Mouse (Mus musculus) heart, postnatal 0 days (tissue): ENCODE measurements around the gene Grid2. TPM values are rescaled to one million over a fixed set of nuclear protein-coding genes. Genes with fewer than 3 reads are reported as not detected.

ENCODE experiments used
- ATAC-seq: fragments of 200-750 bp; cut with Nextera tagmentation; 2 replicates; pipeline ENCODE4 v1.8.0; 2017; ENCODE audit warnings: low read depth, moderate number of reproducible peaks, moderate library complexity; ENCODE audit not compliant: insufficient read depth
- DNase-seq: peaks from one replicate; pipeline ENCODE4 v3.0.0-alpha.2; 2016; ENCODE audit warnings: low spot score
- H3K27ac ChIP-seq: fragments of 300-500 bp; sonication (generic); 2 replicates; pipeline ENCODE4 v1.5.1; 2014; ENCODE audit warnings: low read depth, mild to moderate bottlenecking
- H3K27me3 ChIP-seq: fragments of 300-500 bp; sonication (generic); 2 replicates; pipeline ENCODE4 v1.6.1; 2014; ENCODE audit warnings: low read length, mixed read lengths; ENCODE audit not compliant: control insufficient read depth, insufficient read depth
- H3K36me3 ChIP-seq: fragments of 300-500 bp; sonication (generic); replicated peaks from 2 replicates; pipeline ENCODE4 v1.6.1; 2014; ENCODE audit warnings: low read length, mixed read lengths; ENCODE audit not compliant: control insufficient read depth, insufficient read depth
- H3K4me1 ChIP-seq: fragments of 300-500 bp; sonication (generic); 2 replicates; pipeline ENCODE4 v1.6.1; 2014; ENCODE audit warnings: antibody characterized with exemption; ENCODE audit not compliant: control insufficient read depth, insufficient read depth
- H3K4me2 ChIP-seq: fragments of 300-500 bp; sonication (generic); 2 replicates; pipeline ENCODE4 v1.6.1; 2014; ENCODE audit warnings: low read depth, mild to moderate bottlenecking, low read length, moderate library complexity
- H3K4me3 ChIP-seq: fragments of 300-500 bp; sonication (generic); 2 replicates; pipeline ENCODE4 v1.5.1; 2014; ENCODE audit warnings: low read depth, low read length
- H3K9ac ChIP-seq: fragments of 300-500 bp; sonication (generic); replicated peaks from 2 replicates; pipeline ENCODE4 v1.6.1; 2014; ENCODE audit warnings: low read depth, low read length, mixed read lengths
- H3K9me3 ChIP-seq: fragments of 300-500 bp; sonication (generic); replicated peaks from 2 replicates; pipeline ENCODE4 v1.6.1; 2016; ENCODE audit warnings: low read length; ENCODE audit not compliant: control insufficient read depth
- CTCF ChIP-seq: IDR thresholded peaks from 2 replicates; pipeline ENCODE4 v1.5.1; 2016; ENCODE audit warnings: antibody characterized with exemption, control low read depth, low read depth
- EP300 ChIP-seq: IDR thresholded peaks from 2 replicates; pipeline ENCODE4 v1.6.1; 2016; ENCODE audit warnings: antibody characterized with exemption, low read depth
- WGBS: fragments of 180-500 bp; shearing (Covaris S2); extraction: QIAGEN DNeasy Blood & Tissue Kit; methylation state at CpG from one replicate; pipeline ENCODE4 v1.1.7; 2014; 5-methylcytosine and 5-hydroxymethylcytosine counted together
- polyA plus RNA-seq: library from polyadenylated mRNA; unstranded; fragments of >200 nt; fragmentation: Nextera tagmentation; extraction: Ambion mirVana; gene quantifications from 2 replicates; pipeline ENCODE4 v1.2.1, GENCODE M21; 2015
- total RNA-seq: library from RNA; depleted of rRNA; stranded (reverse); fragments of >200 nt; gene quantifications from 2 replicates; pipeline ENCODE4 v1.2.3, GENCODE M21; 2014; ENCODE audit warnings: low replicate concordance

The Grid2 gene
- total and polyA plus RNA-seq, 2 experiments from 2014 or later: 0.10 to 0.27 TPM

DNA sequence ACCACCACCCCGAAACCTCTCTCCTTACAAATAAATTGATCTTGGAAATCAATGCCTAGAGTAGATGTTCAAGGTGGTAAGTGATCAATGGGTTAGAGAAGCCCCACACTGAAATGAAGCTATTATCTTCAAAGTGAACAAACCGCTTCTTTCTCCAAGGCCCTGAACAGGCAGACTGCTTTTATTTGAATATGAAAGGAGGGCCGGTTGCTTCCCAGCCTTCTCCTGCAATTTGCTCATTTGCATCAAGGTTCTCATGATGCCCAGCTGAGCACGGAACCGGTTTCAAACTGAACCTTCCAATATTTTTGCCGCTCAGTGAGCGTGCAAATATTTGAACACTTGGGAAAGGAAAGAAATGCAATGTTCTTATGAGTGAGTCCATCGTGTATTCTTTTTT, 1392.5 kb downstream of the Grid2 start:
- ATAC-seq (no peak), DNase-seq (no peak)
- Histone ChIP-seq H3K36me3 (no peaks in the 10 kb centered on the region), H3K9me3 (no peaks in the 10 kb centered on the region), H3K27ac (no peak overlapping the region), H3K9ac (no peak overlapping the region), H3K27me3 (no peaks in the 10 kb centered on the region), H3K4me2 (no peak overlapping the region), H3K4me3 (no peak overlapping the region), H3K4me1 (no peaks in the 10 kb centered on the region)
- TF ChIP-seq CTCF: no peak
- TF ChIP-seq EP300: no peak
- 70% methylated on average over 8 of the region's 8 CpGs for WGBS

DNA sequence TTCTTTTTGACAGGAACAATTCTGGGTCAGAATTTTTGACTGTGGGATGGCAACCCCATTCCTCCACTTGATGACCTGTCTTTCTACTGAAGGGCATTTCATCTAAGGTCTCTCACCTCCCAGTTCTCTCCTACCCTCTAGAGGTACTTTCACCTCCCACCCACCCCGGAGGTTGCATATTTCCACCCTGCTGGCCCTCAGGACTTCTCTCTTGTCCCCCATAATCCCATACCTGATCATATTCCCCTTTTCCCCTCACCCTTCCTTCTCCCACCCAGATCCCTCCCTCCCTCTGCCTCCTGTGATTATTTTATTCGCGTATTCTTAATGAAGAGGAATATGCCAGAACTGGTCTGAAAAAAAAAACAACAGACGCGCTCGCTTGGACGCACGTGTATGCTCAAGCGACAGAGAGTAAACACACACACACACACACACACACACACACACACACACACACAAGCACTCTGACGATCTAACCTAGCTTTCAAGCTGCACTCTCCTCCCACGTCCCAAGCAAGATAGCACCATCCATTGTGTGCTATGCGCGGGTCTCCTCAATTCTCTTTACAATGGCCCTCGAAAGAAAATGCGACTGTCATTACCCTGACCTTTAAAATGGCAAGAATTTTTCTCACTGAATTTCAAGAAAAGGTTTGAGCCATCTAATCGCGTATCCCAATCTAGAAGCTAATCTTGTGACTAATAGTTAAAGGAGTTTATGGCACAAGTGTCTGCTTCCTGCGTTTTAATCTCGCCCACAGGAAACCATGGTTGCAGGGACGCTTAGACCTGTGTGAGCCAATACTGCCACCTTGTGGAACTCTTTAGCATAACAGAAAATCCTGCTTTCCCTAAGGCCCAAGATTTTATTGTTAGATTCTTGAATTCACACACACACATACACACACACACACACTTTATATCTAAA, 1393.9 kb downstream of the Grid2 start:
- Histone ChIP-seq H3K4me1 (no peaks in the 10 kb centered on the region), H3K36me3 (no peaks in the 10 kb centered on the region), H3K27me3 (no peaks in the 10 kb centered on the region), H3K9ac (no peak overlapping the region), H3K27ac (no peak overlapping the region), H3K4me3 (peak overlapping the region; percentile 46), H3K9me3 (no peaks in the 10 kb centered on the region), H3K4me2 (peak overlapping the region; percentile 69)
- peak; percentile 62; the same call in 1 of the 2 replicates for ATAC-seq
- peak; percentile 39 for DNase-seq
- 14% methylated on average over 20 of the region's 20 CpGs for WGBS
- peak; percentile 97 for TF ChIP-seq CTCF
- no peak for TF ChIP-seq EP300

DNA sequence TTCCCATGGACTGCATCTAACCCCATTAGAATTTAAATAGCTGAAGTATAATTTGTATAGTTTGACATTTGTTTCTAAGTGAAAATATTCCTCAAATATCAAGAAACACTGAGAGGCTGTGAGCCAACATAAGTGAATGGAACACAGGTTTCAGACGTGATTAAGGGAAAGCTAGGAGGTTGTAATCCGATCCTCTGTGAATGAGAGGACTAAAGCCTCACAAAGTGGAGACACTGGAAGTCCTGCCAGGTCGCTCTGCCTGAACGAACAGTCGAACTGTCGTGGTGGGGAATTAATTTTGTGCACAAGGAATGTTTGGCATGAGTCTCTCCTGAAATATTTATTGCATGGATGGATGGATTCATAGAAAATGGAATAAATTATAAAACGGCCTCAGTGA, 1395.1 kb downstream of the Grid2 start:
- Histone ChIP-seq H3K4me1 (no peaks in the 10 kb centered on the region), H3K9me3 (no peaks in the 10 kb centered on the region), H3K27me3 (no peaks in the 10 kb centered on the region), H3K4me2 (no peak overlapping the region), H3K9ac (no peak overlapping the region), H3K36me3 (no peaks in the 10 kb centered on the region), H3K4me3 (no peak overlapping the region), H3K27ac (no peak overlapping the region)
- ATAC-seq (no peak), DNase-seq (no peak)
- 33% methylated on average over 7 of the region's 7 CpGs for WGBS
- no peak for TF ChIP-seq EP300
- no peak for TF ChIP-seq CTCF

DNA sequence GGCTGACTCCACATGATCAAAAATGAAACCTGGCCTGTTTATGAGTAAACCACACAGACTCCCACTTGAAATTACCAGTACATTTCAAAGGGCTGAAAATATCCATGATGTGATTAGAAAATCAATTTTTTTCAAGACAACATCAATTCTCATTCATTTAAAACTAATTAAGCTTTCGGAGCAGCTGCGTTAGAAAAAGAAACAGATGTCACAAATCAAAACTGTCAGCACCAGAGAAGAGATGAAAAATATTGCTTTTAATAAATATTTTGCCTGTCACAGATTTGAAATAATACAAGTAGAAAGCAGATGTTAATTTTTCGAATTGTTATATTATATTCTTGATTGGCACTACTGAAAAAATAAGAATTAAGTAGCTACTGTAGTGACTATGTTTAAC, 1415.3 kb downstream of the Grid2 start:
- Histone ChIP-seq H3K9ac (no peak overlapping the region), H3K27me3 (no peaks in the 10 kb centered on the region), H3K9me3 (no peaks in the 10 kb centered on the region), H3K4me1 (no peaks in the 10 kb centered on the region), H3K27ac (no peak overlapping the region), H3K4me3 (no peak overlapping the region), H3K36me3 (no peaks in the 10 kb centered on the region), H3K4me2 (no peak overlapping the region)
- TF ChIP-seq CTCF (no peak), EP300 (no peak)
- ATAC-seq: no peak
- 70% methylated on average over 3 of the region's 3 CpGs for WGBS
- DNase-seq: no peak

DNA sequence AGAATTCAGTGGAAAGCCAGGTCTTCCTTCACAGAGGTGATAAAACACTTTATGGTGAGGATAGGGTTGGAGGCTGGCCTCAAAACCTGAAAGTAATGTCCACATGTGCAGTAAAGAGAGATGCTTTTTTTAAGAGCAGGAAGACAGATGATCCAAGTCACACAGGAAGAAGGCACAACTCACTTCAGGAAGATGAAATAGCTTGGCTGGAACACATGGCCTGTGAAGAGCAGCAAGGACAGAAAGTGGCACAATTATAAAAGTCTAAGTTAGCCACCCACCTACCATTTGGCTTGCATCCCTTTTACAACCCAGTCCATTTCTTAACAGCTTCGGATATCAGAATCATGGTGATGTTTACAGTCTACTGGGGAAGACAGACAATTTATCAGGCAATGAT, 1423.1 kb downstream of the Grid2 start:
- Histone ChIP-seq H3K4me3 (no peak overlapping the region), H3K4me2 (no peak overlapping the region), H3K27me3 (no peaks in the 10 kb centered on the region), H3K9me3 (no peaks in the 10 kb centered on the region), H3K4me1 (no peaks in the 10 kb centered on the region), H3K27ac (no peak overlapping the region), H3K36me3 (no peaks in the 10 kb centered on the region), H3K9ac (no peak overlapping the region)
- whole genome bisulfite sequencing: 67% methylated on average over 1 of the region's 1 CpGs
- TF ChIP-seq EP300: no peak
- no peak for TF ChIP-seq CTCF
- DNase-seq (no peak), ATAC-seq (no peak)

DNA sequence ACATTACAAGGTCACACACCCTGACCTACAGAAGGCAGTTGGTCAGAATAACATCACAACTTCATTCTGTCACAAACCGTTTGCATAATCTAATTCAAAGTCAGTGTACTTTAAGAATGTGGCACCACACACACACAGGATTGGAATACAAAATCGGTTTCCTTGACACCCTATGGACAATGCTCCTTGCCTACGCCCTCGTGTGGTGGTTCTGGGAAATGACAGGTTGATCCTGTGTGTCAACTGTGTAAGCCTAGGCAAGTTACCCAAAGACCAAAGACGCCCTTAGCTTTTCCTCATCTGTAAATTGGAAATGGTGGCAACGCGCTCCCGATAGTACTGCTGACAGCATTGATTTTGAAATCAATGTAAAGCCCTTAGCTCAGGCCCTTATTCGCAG, 1428.3 kb downstream of the Grid2 start:
- Histone ChIP-seq H3K4me1 (no peaks in the 10 kb centered on the region), H3K36me3 (no peaks in the 10 kb centered on the region), H3K9ac (no peak overlapping the region), H3K27me3 (peaks cover 13% of the 10 kb centered on the region; the same call in 1 of the 2 replicates), H3K4me2 (no peak overlapping the region), H3K27ac (no peak overlapping the region), H3K9me3 (no peaks in the 10 kb centered on the region), H3K4me3 (no peak overlapping the region)
- ATAC-seq (no peak), DNase-seq (no peak)
- TF ChIP-seq CTCF: peak; percentile 62
- no peak for TF ChIP-seq EP300
- 36% methylated on average over 9 of the region's 9 CpGs for WGBS
